Mouse (Mus musculus): ENCODE results near the gene Tacr2.

The Tacr2 gene

DNA sequence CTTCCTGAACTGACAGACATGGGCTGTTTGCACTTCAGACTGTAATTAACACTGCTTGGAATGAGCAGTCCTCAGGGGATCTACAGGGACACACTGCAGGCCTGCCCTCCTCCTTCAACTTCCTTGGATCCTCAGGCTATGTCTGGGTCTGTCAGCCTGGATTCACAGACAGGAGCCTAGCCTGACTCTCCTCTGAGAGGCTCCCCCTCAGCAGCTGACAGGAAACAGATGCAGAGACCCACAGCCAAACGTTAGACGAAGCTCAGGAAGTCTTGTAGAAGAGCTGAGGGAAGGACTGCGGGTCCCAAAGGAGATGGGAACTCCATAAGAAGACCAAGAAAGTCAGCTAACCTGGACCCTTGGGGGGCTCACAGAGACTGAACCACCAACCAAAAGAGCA, 54.2 kb downstream of the Tacr2 start:
- DNase-seq = no peak

DNA sequence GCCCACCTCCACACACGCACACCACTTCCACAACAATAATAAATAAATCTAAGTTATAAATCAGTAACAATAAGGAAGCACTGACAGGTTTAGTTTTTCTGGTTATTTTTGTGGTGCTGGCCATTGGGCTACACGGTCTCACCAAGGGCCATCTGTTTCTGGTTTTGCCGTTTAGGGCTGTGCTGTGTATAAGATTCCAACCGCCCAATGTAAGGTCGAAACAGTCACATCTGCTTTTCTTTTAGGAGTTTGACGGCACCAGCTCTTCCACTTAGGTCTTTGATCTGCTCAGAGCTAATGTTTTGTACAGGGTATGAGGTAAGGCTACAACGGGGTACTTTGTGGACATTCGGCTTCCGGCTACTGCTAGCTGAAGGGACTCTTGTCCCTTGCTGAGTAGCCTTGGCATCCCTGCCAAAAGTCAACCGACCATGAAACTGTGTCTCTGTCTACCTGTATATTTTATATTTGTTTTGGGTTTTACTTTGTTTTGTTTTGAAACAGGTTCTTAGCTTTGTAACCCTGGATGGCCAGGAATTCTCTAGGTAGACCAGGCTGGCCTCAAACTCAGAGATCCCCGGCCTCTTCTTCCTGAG, 56.8 kb downstream of the Tacr2 start:
- DNase-seq = no peak

DNA sequence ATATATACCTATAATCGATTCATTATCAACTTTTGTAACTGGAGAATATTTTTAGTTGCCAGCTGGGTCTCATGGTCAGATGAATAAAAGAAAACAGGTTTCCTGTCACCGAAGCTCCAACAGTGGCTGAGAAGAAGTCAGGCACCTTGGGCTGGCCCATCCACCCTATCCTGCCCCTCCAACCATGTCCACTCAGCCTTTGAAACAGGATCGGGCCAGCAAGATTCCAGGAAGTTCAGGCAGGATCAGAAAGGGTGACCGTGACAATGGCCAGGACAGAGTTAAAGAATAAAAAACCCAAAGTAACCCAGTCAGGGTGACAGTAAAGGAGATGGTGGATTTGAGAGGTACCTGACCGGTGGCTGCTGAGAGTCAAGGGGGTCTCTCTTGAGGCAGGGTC, 57.4 kb downstream of the Tacr2 start:
- no peak for DNase-seq

DNA sequence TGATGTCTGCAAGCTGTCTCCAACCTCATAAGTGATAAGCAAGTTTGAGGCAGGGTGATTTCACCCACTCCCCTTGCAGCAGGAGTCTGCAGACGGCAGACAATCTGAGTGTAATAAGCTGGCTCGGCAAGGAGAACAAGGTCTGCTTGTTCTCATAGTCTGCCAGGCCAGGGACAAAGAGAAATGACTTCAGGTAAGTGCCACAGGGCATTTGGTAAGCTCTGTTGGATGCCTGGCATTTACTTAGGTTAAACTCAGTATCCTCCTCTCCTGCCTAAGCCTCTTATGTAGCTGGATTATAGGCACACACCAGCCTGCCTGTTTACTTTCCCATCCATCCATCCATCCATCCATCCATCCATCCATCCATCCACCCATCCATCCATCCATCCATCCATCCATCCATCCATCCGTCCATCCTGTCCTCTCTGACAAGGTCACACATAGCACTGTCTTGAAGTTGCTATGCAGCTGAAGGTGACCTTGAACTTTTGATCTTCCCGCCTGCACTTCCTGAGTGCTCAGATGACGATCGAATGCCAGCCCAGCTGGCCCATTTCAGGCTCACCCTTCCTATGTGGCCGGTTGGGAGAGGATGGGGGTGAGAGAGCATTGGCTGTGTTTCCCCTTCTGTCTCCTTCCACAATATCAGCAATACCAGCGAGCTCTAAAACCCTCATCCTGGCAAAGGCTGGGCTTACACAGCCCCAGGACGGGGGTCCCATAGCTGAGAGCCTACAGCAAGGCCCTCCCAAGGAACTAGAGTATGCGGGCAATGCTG, 58.2 kb downstream of the Tacr2 start:
- peak; percentile 60 to 63 for DNase-seq

DNA sequence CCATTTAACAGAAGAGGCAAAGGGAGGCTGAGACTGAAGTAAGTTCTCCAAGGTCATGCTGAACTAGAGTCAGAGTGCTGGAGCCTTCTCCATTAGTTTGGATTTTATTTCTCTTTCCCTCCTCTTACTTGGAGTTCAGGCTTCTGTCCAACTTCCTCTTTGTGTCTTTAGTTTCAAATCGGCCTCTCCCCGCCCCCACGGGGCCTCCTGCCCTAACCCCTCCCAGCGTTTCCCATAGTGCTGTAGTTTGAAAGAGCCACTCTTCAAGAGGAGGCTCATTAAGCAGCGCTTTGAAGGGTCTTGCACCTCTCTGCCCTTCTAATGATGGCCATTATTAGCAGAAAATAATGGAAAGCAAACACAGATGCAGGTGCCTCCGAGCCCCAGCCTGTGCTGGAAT, 59.2 kb downstream of the Tacr2 start:
- DNase-seq = no peak

DNA sequence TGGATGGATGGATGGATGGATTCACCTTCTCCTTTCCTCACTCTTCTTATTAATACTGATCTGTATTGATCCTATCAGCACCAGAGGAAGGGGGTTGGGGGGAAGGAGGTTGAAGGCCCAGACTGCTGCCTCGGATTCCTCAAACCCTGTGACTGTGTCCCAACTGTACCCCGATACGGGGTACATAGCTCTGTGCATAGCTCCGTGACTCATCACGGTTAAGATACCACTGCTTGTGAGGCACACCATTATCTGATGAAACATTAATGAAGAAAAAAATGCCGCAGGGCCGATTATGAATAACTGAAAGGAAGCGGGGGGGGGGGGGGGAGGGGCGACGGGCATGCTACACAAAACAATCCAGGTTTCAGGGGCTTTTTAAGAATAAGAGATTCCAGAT, 60.9 kb downstream of the Tacr2 start:
- no peak for DNase-seq

DNA sequence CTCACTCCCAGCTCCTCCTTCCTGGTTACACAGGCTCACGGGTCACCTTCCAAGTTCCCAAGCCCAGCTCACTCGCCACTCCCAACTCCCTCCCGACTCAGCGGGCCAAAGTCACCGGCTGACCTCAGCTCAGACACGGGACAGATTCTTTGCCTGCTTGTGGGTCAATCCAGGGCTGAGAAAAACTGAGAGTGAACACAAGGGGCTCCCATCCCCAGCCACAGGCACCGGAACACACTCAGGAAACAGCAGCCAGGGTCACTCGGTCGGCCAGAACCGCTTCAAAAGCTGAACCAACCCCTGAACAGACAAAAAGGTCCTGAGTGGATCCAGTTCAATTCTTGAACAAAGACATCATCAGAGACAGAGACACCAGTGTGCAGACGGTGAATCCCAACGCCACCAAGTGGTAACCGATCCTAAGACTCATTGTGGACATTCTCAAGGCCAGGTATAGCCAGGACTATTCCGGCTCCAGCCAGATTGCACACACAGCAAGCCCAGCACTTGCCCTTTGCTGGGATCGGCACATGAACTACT, 61.7 kb downstream of the Tacr2 start:
- DNase-seq = peak; percentile 49 to 53
